Mouse (Mus musculus) liver, embryonic 14.5 days (tissue): ENCODE results near the gene Haao.

Experiments
- CTCF ChIP-seq: IDR thresholded peaks from 2 replicates; pipeline ENCODE4 v1.5.1; 2016; ENCODE audit warnings: antibody characterized with exemption, low read depth, control low read depth
- EP300 ChIP-seq: IDR thresholded peaks from 2 replicates; pipeline ENCODE4 v1.6.1; 2016; ENCODE audit warnings: antibody characterized with exemption, low read depth

- TF ChIP-seq CTCF: no peak
- no peak for TF ChIP-seq EP300
Observed at GRCm38 (mm10) chr17:83882788-83883187, 35.0 kb upstream of the Haao start.
